Mouse (Mus musculus): ENCODE data around the gene Pard3b. TPM values are rescaled to one million over a fixed set of nuclear protein-coding genes. Genes with fewer than 3 reads are reported as not detected.

Pard3b gene
- 17.0 and 18.1 TPM in 2 replicates for polyA plus RNA-seq (2015; fragmentation: Nextera tagmentation; extraction: Ambion mirVana)

GRCm38 (mm10) chr1:61638347-61639111 is at the start of gene Pard3b:
Pard3b (plus strand) TSS chr1:61638824.
- Histone ChIP-seq H3K27ac (peak within 1 kb of the TSS; percentile 22; the same call in 1 of the 2 replicates), H3K9ac (peak within 1 kb of the TSS; percentile 90), H3K27me3 (peaks cover 19% of the 10 kb centered on the region; the same call in 1 of the 2 replicates), H3K4me3 (peak within 1 kb of the TSS; percentile 90), H3K36me3 (no peaks in the 10 kb centered on the region), H3K4me1 (peaks cover 15% of the 10 kb centered on the region), H3K4me2 (replicated peaks) (peak within 1 kb of the TSS; percentile 90), H3K9me3 (no peaks in the 10 kb centered on the region)
- ATAC-seq (ENCODE audit: low FRiP score, low read depth), result peak; percentile 87
- under 1% methylated on average over 60 of the region's 60 CpGs for WGBS

GRCm38 (mm10) chr1:61616176-61616575 is 22.4 kb upstream of the Pard3b start:
- Histone ChIP-seq H3K36me3 (no peaks in the 10 kb centered on the region), H3K27ac (no peak overlapping the region), H3K27me3 (no peaks in the 10 kb centered on the region), H3K4me2 (replicated peaks) (no peak overlapping the region), H3K9ac (no peak overlapping the region), H3K4me1 (no peaks in the 10 kb centered on the region), H3K9me3 (no peaks in the 10 kb centered on the region), H3K4me3 (no peak overlapping the region)
- no peak for ATAC-seq (ENCODE audit: low FRiP score, low read depth)

GRCm38 (mm10) chr1:61620651-61621050 is 18.0 kb upstream of the Pard3b start:
- H3K27ac ChIP-seq, result no peak overlapping the region
- no peaks in the 10 kb centered on the region for H3K36me3 ChIP-seq
- ATAC-seq (ENCODE audit: low FRiP score, low read depth), result no peak
- H3K4me2 ChIP-seq (replicated peaks), result no peak overlapping the region
- no peaks in the 10 kb centered on the region for H3K4me1 ChIP-seq
- no peak overlapping the region for H3K4me3 ChIP-seq
- WGBS, result 47% methylated on average over 1 of the region's 1 CpGs
- H3K9ac ChIP-seq, result no peak overlapping the region
- H3K9me3 ChIP-seq, result no peaks in the 10 kb centered on the region
- H3K27me3 ChIP-seq, result no peaks in the 10 kb centered on the region

GRCm38 (mm10) chr1:61629857-61630256 is 8.8 kb upstream of the Pard3b start:
- WGBS, result 88% methylated on average over 2 of the region's 2 CpGs
- Histone ChIP-seq H3K4me1 (no peaks in the 10 kb centered on the region), H3K36me3 (no peaks in the 10 kb centered on the region), H3K27me3 (no peaks in the 10 kb centered on the region), H3K9me3 (no peaks in the 10 kb centered on the region), H3K4me2 (replicated peaks) (no peak overlapping the region), H3K27ac (no peak overlapping the region), H3K4me3 (no peak overlapping the region), H3K9ac (no peak overlapping the region)
- no peak for ATAC-seq (ENCODE audit: low FRiP score, low read depth)

- H3K4me2 ChIP-seq (replicated peaks), result peak overlapping the region; percentile 90
- no peaks in the 10 kb centered on the region for H3K36me3 ChIP-seq
- peak overlapping the region; percentile 90 for H3K4me3 ChIP-seq
- H3K27ac ChIP-seq, result 0 out of 2 replicates have a peak overlapping the region, but pooled peaks have one; percentile 22
- peaks cover 15% of the 10 kb centered on the region for H3K4me1 ChIP-seq
- H3K27me3 ChIP-seq, result peaks cover 19% of the 10 kb centered on the region; the same call in 1 of the 2 replicates
- WGBS, result 4% methylated on average over 39 of the region's 40 CpGs
- H3K9me3 ChIP-seq, result no peaks in the 10 kb centered on the region
- H3K9ac ChIP-seq, result peak overlapping the region; percentile 90
- peak; percentile 21 for ATAC-seq (ENCODE audit: low FRiP score, low read depth)
Observed at GRCm38 (mm10) chr1:61639114-61640093, 780 bp downstream of the Pard3b start.

- Histone ChIP-seq H3K27ac (no peak overlapping the region), H3K9me3 (no peaks in the 10 kb centered on the region), H3K36me3 (no peaks in the 10 kb centered on the region), H3K27me3 (peaks cover 14% of the 10 kb centered on the region; the same call in 1 of the 2 replicates), H3K4me3 (no peak overlapping the region), H3K4me2 (replicated peaks) (no peak overlapping the region), H3K9ac (no peak overlapping the region), H3K4me1 (peaks cover 15% of the 10 kb centered on the region)
- ATAC-seq (ENCODE audit: low FRiP score, low read depth), result no peak
- 68% methylated on average over 4 of the region's 4 CpGs for WGBS
Observed at GRCm38 (mm10) chr1:61641880-61642279, 3.3 kb downstream of the Pard3b start.

GRCm38 (mm10) chr1:61645062-61645461 is 6.4 kb downstream of the Pard3b start:
- WGBS, result 52% methylated on average over 3 of the region's 3 CpGs
- H3K9me3 ChIP-seq, result no peaks in the 10 kb centered on the region
- no peak overlapping the region for H3K4me3 ChIP-seq
- H3K27ac ChIP-seq, result no peak overlapping the region
- no peak overlapping the region for H3K4me2 ChIP-seq (replicated peaks)
- H3K36me3 ChIP-seq, result no peaks in the 10 kb centered on the region
- peaks cover 7% of the 10 kb centered on the region for H3K4me1 ChIP-seq
- no peak for ATAC-seq (ENCODE audit: low FRiP score, low read depth)
- no peaks in the 10 kb centered on the region for H3K27me3 ChIP-seq
- no peak overlapping the region for H3K9ac ChIP-seq

GRCm38 (mm10) chr1:61649964-61650363 is 11.3 kb downstream of the Pard3b start:
- no peak overlapping the region for H3K27ac ChIP-seq

GRCm38 (mm10) chr1:61651454-61652271 is 13.0 kb downstream of the Pard3b start:
- ATAC-seq (ENCODE audit: low FRiP score, low read depth), result no peak; the same call in 1 of the 2 replicates
- H3K27me3 ChIP-seq, result no peaks in the 10 kb centered on the region
- 14% methylated on average over 1 of the region's 1 CpGs for WGBS
- H3K9ac ChIP-seq, result no peak overlapping the region
- no peaks in the 10 kb centered on the region for H3K36me3 ChIP-seq
- H3K27ac ChIP-seq, result no peak overlapping the region
- no peaks in the 10 kb centered on the region for H3K9me3 ChIP-seq
- H3K4me2 ChIP-seq (replicated peaks), result no peak overlapping the region
- no peak overlapping the region for H3K4me3 ChIP-seq
- H3K4me1 ChIP-seq, result peaks cover 19% of the 10 kb centered on the region

More at GRCm38 (mm10) chr1:61649964-61650363, 11.3 kb downstream of the Pard3b start:
- Histone ChIP-seq H3K4me2 (replicated peaks) (no peak overlapping the region), H3K9me3 (no peaks in the 10 kb centered on the region), H3K4me1 (peaks cover 19% of the 10 kb centered on the region), H3K4me3 (no peak overlapping the region), H3K27me3 (no peaks in the 10 kb centered on the region), H3K9ac (no peak overlapping the region), H3K36me3 (no peaks in the 10 kb centered on the region)
- no peak for ATAC-seq (ENCODE audit: low FRiP score, low read depth)

- Histone ChIP-seq H3K4me1 (no peaks in the 10 kb centered on the region), H3K27ac (no peak overlapping the region), H3K4me2 (replicated peaks) (no peak overlapping the region), H3K9me3 (no peaks in the 10 kb centered on the region), H3K4me3 (no peak overlapping the region), H3K27me3 (no peaks in the 10 kb centered on the region), H3K9ac (no peak overlapping the region), H3K36me3 (no peaks in the 10 kb centered on the region)
- 91% methylated on average over 3 of the region's 3 CpGs for WGBS
- ATAC-seq (ENCODE audit: low FRiP score, low read depth), result no peak
Observed at GRCm38 (mm10) chr1:61657760-61658159, 19.1 kb downstream of the Pard3b start.

GRCm38 (mm10) chr1:61659931-61660330 is 21.3 kb downstream of the Pard3b start:
- no peak overlapping the region for H3K9ac ChIP-seq
- no peaks in the 10 kb centered on the region for H3K36me3 ChIP-seq
- H3K9me3 ChIP-seq, result no peaks in the 10 kb centered on the region
- 78% methylated on average over 3 of the region's 3 CpGs for WGBS
- no peaks in the 10 kb centered on the region for H3K4me1 ChIP-seq
- no peak overlapping the region for H3K4me2 ChIP-seq (replicated peaks)
- ATAC-seq (ENCODE audit: low FRiP score, low read depth), result no peak
- H3K27ac ChIP-seq, result no peak overlapping the region
- H3K4me3 ChIP-seq, result no peak overlapping the region
- no peaks in the 10 kb centered on the region for H3K27me3 ChIP-seq

Measured in limb, embryonic 13.5 days (tissue).